Mouse (Mus musculus) gastrocnemius, postnatal 10 days (tissue): Measurements from ENCODE around the gene Oard1. TPM values are rescaled to one million over a fixed set of nuclear protein-coding genes. Genes with fewer than 3 reads are reported as not detected.

Experiments used
- DNase-seq: peaks from one replicate; pipeline ENCODE4 v3.0.0; 2021; ENCODE audit warnings: mixed read lengths
- long read RNA-seq, 2 experiments: library from polyadenylated mRNA; stranded (forward); transcript quantifications; one replicate each; pipeline ENCODE4 v2.0.0; 2021
- total RNA-seq, 2 experiments: library from RNA; stranded (reverse); gene quantifications; 2 replicates each; pipeline ENCODE4 v1.2.3; 2021

Gene Oard1
- 10 to 100 TPM in 1 of 2 experiments, 1 to 10 TPM in 1; 9.8 to 11.4 TPM for total RNA-seq
- long read RNA-seq, experiment 1, partial matches to known transcripts, result 2 of 9 reads
- long read RNA-seq, experiment 1, other reads (novel, unspliced or antisense), result 2 of 9 reads
- long read RNA-seq, experiment 2, partial matches to known transcripts, result 1 of 8 reads
- long read RNA-seq, experiment 2, other reads (novel, unspliced or antisense), result 2 of 8 reads

DNA sequence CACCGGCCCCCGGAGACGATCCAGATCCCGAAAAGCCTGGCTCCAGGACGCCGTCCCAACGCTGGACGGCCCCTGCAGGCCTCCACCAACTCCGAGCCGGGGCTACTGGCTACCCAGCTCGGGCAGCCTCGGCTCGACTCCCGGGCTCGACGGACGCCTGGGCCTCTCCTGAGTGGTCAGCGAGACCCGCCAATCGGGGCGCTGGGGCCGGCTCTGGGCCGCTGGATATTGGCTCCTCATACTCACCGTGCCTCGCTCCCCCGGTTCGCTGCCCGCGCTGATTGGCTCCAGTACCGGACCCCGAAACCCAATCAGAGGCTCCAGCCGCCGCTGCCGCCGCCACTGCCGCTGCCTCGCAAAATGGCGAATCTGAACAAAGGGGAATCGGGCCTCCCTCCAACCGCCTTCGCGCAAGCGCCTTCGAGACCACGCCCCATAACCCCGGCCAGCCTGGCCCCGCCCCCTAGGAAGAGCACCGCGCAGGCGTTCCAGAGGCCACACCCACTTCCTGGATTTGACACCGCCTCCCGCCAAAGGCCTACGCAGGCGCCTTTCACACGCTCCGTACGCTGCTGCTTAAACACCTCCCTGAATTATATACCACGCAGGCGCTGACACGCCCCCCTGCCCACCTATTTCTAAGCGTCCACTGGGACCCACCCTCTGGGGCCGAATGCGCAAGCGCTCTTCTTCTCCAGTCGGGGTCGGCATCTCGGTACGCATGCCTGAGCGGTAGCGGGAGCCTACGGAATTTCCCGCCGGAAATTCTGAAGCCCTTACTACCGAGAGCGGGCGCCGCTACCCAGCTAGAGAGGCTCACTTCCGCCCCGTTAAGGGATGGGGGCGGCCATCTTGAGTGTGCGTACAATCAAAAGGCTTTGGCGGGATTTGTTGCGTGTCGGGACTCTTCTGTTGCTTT, at the start of gene Oard1, which contains the start of gene Nfya:
TSS of gene Oard1 (plus strand) at position 635 of the 919 bp plus-strand sequence.
TSS of gene Nfya (minus strand) at position 527 of the 919 bp plus-strand sequence.
- peak; percentile 100 for DNase-seq

DNA sequence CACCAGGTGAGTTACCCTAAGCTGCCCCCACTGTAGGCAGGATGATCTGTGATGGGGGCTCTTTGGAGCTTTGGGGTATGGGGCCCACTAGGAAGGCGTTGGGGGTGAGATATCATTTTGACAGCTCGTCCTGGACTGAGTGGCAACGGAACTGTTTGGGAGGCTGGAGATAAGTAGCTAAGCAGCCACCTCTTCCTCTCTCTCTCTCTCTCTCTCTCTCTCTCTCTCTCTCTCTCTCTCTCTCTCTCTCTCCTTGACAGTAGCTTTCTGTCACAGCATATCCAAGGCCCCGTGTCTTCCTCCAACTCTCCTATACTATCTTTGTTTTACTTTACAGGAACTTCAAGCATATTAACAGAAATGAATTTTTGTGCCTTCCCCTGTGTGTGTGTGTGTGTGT, 49.4 kb upstream of the Oard1 start:
- DNase-seq, result no peak

DNA sequence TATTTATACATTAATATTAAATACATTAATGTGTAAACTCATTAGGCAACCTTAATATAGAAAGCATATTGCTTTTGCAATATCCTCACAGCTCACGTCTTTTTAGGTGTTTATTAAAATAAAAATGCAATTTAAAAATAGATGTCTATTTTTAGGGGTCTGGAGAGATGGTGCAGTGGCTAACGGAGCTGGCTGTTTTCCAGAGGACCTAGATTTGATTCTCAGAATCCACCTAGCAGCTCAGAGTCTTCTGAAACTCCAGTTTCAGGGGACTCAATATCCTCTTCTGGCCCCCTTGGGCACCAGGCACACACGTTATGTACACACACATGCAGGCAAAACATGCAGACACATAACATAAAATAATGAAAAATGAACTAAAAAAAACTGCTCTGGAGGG, 47.5 kb upstream of the Oard1 start:
- DNase-seq, result no peak

DNA sequence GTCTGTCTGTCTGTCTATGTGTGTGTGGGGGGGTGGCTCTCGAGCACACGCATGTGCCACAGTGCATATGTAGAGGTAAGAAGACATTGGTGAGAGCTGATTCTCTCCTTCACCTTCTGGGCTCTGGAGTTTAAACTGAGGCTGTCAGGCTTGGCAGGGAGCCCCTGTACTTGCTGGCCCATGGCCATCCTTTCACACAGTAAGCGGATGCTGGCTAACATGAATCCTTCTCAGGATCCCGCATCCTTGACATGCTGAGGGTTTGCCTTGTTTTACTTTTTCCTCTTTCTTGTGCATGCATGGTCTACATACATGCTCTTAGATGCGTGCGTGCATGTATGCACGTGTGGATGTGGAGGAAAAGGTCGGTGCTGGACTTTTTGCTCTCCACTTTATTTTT, 46.8 kb upstream of the Oard1 start:
- peak; percentile 51 for DNase-seq

DNA sequence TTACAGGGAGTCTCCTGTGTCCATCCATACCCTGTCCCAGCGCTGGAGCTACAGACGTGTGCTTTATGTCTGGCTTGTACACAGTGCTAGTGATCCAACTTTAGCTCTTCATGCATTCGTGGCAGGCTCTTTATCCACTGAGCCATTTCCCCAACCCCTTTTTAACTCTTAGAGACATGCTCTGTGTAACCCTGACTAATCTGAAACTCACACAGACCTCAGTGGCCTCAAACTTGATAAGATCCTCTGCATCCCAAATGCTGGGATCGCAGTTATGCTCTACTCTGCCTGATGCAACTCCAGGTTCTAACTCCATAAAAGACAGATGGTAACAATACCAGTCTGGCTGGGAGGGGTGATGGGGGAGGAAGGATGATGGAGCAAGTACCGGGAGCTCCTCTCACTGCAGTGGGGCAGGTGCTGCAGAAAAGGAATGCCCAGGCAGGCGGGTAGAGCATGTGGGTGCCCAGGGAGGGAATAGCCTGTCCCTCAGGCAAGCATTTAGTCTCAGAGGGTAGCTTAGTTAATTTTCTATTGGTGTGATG, 46.3 kb upstream of the Oard1 start:
- no peak for DNase-seq

DNA sequence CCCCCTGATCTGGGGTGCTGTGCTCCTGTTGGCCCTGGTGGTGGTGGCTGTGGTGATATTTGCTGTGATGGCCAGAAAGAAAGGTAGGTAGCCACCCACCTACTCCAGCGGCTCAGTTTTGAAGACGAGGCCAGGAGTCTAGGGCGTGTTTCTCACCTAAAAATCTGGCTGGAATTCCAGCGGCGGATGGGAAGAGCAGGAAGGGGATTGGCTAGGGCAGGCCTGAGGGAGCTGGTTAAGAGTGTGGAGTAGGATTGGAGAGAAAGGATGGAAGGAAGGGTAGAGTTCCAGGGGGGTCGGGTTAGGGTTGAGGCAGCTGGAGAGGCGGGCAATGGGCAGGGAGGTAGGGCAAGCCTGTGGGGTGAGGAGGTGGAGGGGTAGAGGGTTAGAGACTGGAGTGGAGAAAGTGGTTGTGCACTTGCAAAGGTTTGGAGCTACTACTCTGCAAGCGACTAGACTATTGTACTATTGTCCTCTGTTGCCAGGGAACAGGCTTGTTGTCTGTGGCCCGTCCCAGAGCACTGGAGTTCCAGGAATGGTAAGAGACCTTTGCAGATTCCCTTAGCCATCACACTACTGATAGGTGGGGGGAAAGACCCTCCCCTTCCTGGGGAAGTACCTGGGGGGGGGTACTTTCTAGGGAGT, 44.2 kb upstream of the Oard1 start:
- DNase-seq, result no peak

DNA sequence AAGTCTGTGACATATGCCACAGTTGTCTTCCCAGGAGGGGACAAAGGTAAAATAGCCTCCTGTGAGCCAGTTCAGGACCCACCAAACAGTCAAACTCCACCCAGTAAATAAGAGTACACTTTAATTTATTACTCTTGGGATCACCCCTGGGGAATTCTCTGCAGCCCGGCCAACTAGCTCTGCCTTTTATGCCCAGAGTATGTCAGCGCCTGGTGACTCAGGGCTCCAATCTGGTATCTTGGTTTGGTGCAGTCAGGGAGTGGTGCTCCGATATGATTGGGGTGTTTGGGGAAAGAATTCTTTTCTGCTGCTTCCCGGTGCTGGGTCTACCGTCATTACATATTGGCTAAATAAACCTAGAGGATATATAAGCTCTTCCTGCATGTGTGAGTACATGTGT, 43.0 kb upstream of the Oard1 start:
- DNase-seq, result no peak

DNA sequence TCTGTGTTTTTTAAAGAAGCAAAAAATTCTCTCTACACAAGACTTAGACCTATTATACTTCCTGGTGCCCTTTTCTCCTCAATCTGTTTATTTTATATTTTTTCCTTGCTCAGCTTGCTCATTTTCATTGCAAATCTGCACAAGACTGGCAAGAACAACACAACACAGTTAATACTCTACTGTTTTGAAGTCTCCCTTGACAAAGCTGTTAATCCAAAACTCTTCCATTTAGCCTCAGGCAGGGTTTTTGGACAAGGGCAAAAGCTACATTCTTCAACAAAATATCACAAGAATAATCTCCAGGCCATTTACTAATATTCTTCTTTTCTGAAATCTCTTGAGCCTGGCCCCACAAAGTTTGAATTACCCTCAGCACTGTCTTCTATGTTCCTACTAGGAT, 38.2 kb upstream of the Oard1 start:
- DNase-seq, result no peak

DNA sequence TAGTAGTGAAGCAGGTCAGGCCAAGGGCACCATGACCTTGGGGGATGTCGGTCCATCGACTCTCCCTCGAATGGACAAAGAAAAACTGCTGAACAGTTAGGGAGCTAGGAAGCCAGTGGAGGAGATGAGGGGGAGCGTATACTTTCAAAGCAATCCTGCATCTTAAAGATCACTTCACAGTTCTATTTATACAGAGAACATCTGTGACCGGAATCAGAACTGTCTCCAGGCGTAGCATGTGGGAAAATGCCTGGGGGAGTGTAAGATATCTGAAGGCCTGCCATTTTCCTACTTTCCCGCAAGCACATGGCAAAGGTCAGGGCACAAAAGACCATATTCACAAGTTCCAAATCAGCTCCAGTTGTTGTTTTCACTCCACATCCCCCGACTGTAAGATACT, 36.8 kb upstream of the Oard1 start:
- no peak for DNase-seq

DNA sequence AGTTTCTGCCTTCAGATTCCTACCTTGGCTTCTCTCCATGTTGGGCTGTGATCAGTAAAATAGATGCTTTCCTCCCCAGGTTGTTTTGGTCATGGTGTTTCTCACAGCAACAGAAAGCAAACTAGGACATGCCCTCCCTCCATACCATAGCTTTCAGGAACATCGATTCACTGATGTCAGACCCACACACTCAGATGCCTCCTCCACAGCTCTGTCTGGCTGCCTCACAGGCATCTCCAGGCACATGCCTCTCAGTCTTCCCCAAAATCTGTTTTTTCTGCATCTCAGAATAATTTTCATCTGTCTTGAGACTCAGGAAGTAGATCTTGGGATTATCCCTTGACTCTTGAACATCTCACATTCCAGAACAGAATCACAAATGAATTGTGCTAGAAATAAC, 33.7 kb upstream of the Oard1 start:
- DNase-seq, result no peak

DNA sequence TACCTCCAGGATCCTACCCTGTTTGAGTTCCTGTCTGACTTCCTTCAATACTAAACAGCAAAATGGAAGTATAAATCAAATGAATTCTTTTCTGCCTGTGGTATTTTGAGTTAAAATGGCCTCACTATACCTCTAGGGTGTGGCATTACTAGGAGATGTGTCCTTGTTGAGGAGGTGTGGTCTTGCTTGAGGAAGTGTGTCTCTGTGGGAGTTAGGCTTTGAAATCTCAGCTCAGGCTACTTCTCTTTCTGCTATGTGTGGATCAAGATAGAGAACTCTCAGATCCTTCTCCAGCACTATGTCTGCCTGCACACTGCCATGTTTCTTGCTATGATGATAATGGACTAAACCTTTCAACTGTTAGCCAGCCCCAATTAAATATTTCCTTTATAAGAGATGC, 30.8 kb upstream of the Oard1 start:
- no peak for DNase-seq

DNA sequence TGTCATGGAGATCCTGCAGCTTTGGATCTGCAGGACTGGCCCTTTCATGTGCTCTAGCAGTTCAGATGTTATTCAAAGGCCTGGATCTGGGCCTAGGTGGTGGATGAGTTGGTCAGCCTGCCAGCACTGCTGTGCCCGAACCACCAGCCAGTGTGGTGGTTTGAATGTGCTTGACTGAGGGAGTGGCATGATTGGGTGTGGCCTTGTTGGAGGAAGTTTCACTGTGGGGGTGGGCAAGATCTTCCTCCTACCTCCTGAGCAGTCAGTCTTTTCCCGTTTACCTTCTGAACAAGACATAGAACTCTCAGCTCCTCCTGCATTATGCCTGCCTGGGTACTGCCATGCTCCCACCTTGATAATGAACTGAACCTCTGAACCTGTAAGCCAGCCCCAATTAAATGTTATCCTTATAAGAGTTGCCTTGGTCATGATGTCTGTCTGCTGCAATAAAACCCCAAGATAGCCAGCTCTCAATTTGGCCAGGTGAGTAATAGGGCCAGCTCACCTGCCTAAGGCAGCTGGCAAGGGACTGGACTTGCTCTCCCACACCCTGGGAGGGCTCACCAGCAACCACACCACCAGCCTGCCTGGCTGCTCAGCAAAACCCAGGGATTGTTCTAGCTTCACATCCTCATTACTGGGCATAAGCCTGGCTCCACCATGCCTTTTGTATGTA, 23.9 kb upstream of the Oard1 start:
- no peak for DNase-seq

DNA sequence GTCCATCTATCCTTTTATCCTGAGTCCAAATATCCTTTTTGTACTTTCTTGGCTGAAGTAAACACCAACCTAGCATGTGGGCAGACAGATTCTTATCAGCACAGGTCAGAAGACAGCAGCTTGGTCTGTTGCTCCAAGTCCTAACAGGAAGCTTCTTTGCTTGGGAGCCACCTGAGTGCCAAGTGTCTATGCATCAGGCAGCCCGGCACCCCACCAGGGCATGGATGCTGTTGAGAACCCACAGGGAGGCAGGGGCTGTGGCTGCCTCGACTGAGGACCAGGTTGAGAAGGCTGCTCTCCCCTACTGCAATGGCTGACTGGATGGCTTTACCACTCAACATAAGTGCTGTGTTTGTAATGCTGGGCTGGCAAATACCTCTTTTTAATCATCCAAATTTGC, 21.1 kb upstream of the Oard1 start:
- no peak for DNase-seq

DNA sequence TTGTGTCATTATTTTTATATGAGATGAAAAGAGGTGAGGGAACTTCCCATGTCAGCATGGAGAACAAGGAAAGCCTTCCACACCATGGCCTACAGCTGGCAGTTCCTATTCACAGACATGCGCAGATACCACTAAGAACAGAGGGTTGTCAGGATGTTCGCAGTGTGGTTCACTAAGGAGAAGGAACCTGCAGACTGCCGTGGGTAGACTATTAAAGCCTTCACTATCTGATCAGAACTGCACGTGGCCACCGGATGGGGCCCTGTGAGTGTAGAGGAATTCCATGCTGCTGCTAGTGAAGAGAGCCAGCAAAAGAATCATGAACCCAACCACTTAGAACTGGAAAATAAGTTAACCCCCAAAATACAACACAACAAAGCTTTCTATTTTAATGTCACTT, 20.4 kb upstream of the Oard1 start:
- DNase-seq, result no peak

DNA sequence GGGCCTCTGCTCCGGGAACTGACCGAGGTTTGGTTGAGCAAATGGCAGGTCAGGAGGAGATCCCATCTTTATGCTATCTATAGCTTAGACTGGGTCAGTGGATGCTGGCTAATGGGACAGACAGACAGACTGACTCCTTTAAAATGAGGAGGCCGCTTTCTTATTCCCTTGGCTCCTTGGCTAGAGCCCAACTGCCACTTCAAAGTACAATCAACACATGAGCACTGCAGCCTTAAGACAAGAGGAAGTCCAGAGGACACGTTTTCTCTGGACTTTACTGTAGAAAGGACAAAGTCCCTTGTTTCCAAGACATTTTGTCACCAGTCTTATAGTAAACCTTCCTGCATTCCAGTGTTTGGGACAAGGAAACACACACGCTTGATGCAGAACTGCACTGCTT, 18.4 kb upstream of the Oard1 start:
- no peak for DNase-seq

DNA sequence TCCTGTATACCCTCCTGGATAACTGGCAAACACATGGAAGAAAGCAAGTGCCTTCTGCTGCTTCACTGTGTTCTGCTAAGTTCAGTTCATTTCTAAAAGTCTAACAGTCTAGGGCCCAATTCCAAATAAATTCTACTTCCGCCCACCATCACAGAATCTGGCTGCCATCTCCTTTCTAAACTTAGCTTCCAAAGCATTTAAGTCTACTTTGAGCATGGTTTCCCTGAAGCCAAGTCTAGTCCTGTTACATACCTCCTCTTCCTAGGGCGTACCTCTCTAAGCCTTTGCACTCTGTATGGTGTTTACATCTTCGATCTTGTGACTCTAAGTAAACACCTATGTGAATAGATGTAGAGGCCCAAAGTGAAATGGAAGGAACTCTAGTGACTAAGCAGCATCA, 17.2 kb upstream of the Oard1 start:
- no peak for DNase-seq

DNA sequence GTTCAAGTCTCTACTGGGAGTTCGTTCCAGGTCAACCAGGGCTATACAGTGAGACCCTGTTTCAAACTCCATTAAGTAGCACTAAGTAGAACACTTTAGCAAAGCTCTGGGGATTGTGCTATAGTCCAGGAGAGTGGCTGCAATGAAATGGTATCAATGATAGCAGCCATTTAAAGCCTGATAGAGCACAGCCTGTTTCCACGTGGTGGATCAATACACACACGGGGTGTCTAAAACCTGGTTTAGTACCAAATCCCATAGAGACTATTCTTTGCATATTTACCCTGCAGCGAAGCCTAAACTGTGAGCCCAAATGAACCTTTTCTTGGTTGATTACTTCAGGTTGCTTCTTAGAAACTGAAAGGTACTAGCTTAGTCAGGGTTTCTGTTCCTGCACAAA, 8.1 kb upstream of the Oard1 start:
- DNase-seq, result no peak

DNA sequence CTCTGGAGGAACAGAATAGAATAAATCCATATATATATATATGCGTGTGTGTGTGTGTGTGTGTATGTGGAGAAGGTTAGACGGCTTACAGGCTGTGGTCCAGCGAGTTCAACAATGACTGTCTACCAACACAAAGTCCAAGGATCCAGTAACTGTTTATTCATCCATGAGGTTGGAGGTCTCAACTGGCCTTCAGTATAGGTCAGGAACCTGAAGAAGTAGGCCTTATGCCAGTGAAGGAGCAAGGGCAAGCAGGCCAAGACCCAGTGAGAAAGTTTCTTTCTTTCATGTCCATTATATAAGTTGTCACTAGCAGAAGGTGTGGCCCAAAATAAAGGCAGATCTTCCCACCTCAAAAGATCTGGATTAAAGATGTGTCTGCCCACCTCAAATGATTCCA, 7.1 kb upstream of the Oard1 start:
- no peak for DNase-seq

DNA sequence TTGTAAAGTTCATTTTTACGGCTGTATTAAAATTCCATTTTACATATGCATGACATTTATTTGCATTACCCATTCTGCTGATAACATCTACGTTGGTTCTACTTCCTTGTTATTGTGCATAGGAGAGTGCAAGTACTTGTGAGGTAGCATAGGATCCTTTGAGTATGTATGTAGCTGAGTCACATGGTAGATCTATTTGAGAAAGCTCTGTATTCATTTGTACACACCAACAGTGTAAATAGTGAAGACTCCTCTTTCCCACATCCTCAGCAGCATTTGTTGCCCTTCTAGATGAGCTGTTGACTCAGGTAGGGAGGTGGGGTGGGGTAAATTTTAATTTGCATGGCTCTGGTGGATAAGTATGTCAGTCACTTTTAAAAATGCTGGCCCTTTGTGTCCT, 6.0 kb upstream of the Oard1 start:
- no peak for DNase-seq

DNA sequence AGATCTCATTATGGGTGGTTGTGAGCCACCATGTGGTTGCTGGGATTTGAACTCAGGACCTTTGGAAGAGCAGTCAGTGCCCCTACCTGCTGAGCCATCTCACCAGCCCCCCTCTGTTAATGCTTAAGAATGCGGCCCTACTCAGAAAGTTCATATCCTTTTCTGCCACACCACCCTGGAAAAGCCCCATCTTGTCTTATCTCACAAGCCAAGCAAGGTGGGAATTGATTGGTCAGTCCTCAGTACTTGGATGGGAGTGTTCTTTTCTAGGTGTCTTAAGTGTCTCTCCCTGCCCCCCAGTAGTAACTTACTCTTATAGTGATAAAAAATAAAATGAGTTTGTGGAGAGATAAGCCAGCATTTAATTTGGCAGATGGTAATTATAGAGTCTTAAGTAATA, 5.1 kb upstream of the Oard1 start:
- no peak for DNase-seq

DNA sequence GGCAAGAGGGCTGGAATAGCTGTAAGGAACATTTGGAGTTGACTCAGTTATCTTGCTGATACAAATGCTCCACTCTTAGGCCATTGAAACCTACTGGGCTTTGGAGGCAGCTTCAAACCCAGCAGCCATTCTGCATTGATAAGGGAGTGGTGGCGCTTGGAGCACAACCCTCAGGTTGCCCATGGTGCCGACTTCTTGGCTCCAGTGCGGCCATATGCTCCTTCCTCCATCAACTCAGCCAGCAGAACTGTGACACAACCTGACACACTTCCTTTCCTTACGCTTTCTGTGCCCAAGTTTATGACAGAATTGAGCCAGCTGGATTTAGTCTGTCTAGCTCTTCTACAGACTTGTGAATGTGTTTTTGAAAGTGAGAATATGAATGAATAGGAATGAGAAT, 2.7 kb upstream of the Oard1 start:
- DNase-seq, result no peak

DNA sequence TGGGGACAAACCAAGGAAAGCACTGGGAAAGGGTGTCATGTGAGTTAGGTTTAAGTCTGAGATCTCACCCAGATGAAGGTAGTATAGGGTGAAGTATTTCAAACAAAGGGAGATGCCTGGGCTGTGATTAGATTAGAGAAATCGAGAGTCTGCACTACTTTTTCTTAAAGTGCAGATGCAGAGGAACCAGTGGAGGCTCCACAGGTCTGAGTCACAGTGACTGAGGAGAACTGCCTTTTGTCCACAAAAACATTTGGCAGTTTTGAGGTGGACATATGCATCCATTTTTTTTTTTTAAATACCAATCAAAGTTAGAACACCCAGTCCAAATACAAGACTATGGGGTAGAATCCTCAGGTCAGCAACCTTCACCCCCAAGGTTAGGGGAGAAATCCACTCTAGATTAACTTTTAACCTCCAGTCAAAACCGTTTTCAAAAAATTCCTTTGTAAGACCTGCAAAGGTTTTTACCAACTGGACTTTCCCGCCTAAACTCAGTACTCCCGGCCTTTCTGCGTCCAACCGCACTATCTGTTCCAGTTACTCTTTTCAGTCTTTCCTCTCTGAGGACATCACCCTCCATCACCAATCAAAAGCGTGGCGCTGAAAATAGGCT, 1.8 kb upstream of the Oard1 start:
- DNase-seq, result no peak
